Mouse (Mus musculus) regulatory T cell (primary cell): ENCODE measurements around the gene Mn1.

Experiments used
- in situ Hi-C: fragments of 300-600 bp; cut with MboI, MseI; formaldehyde crosslinking; loops from one replicate; pipeline ENCODE4 v1.15.1; 2025; ENCODE audit warnings: high pct_unique_total_duplicates

Gene Mn1

DNA sequence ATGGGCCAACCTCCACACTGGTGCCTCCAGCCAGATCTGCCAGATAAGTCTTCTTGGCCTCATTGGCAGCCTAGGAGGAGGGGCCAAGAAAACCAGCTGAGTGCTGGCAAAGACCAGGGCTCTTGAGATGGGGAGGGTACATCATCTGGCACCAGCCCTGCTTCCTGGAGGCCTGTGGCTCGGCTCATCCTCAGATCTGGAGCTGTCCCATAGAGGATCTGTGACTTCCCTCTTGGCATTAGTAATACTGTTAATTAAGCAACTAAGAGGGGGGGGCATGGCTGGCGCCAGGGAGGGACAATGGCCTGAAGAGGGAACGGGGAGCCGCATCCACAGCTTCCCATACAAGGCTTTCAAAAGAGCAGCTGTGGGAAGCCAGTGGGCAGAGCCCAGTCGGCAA is 58.6 kb downstream of the Mn1 start:
- in situ Hi-C loops = no loop called here

DNA sequence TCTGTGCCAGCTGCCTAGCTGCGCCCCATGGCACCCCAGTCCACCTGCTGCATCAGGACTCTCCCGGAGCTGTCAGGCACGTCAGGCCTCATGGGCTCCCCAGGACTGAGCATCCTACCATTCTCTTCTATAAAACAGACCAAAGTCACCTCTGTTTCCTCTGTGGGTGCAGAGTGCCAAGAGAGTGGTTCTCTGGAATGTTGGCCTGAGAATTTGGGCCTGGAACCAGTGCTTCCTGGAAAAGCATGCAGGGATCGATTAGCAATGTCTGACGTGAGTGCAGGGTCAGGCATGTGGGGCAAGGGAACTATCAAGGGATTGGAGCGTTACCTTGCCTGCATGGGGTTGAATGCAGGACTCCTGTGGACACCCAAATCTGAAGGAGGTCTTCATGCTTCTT is 59.0 kb downstream of the Mn1 start:
- in situ Hi-C loops = no loop called here

- in situ Hi-C loops = no loop called here
Observed at GRCm38 (mm10) chr5:111485907-111486306, 68.7 kb downstream of the Mn1 start.

DNA sequence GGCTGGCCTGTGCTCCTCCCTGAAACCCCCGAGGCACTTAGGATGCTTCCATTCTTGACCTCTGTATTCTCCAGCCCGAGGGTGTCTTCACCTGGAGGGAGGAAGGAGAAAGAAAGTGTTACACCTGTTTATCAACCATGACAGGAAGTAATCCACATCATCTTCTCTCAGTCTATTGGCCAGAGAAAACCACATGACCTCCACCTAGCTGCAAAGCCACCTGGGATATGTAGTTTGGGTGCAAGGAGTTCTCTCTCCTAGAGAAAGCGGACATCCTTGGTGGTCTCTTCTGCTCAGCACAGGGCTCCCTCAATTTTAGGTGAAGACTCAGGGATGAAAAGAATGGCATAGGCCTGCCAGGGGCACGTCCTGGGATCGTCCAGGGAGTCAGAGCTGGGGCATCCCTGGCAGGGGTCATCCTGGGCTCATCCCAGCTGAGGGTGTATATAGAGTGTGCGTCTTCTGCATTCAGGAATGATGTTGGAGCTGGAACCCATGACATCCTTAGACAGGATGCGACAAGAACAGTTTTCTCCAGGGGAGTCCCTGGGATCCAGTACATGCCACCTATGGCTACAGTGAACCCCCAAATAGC is 72.0 kb downstream of the Mn1 start:
- in situ Hi-C loops = no loop called here

DNA sequence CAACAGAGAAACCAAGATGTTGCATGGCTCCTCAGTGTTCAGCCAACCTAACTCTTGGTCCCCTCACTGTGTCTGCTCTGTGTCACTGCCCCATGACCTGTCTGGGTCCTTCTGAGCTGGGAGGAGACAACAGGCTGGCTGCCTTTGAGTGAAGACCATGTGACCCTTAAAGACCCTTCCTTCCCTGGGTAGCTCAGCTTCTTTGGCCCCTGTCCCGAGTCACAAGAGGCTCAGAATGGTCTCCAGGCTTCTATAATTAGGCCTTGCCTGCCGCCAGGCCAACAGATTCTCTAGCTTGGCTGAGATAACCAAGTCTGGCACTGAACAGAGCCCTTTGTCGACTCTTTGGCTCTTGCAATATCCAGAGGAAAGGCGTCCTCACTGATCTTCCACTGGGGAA is 73.4 kb downstream of the Mn1 start:
- in situ Hi-C loops = no loop called here

DNA sequence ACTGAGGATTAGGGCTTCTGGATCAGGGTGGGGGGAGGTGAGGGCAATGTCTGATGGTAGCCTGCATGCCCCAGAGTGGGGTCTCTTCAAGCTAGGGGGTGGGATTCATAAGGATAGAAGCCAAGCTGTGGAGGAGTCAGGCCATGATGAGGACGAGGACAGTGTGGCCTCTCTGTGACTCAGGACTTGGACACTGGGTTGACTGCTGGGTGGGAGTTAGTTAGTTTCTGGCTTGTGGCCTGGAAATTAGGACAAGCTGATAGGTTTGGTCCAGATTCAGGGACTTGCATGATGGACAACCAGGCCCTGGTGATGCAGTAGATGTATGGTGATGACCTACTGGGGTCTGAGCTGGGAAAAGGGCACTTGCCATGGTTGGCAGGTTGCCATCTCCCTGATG is 74.3 kb downstream of the Mn1 start:
- in situ Hi-C loops = no loop called here

DNA sequence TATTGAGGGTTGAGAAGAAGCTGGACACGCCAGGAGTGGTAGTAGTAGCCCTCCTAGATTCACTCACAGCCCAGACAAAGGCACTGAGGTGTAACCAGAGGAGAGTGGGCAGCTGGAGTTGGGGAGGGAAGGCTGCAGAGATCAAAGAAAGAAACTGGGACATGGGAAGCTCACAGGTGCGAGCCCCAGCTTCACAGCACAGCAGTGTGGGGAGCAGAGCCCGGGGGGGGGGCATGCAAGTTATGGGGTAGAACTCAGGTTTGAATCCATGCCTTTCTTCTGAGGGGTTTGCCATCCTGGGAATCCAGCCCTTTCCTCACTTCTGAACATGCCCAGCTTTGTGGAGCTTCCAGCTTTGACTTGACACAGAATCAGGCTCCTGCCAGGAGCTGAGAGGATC is 82.9 kb downstream of the Mn1 start:
- in situ Hi-C loops = no loop called here

DNA sequence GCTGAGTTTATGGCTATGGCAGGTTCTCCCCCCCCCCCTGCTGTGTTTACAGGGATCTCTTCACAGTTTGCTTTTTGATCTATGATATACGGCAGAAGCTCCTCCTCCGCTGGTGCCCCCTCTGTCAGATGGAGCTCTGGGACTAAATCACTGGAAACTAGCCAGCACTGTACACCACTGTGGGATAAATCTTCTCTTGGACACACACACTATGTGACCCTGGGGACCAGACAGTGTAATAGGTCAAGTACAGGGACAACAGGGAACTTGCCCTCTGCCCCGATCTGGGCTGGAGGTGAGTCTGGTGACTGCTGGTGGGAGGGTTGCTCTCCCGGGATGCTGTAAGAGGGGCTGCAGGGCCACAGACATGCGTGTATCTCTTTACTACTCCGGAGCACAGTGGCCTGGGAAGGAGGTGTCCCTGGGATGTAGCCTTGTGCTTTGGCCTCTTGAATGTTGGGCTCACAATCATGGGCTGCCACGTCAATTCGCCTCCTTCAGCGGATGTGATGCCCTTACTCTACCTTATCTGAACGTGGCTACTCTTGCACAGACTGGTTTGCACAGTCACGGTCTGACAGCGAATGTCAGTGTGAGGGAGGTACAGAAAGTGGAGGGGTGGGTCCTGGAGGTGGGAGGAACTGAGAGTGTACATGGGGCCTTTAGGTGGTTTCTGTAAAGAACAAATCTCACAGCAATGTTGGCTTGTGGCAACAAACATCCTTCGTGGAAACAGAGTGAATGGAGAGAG is 84.7 kb downstream of the Mn1 start:
- in situ Hi-C loops = no loop called here

DNA sequence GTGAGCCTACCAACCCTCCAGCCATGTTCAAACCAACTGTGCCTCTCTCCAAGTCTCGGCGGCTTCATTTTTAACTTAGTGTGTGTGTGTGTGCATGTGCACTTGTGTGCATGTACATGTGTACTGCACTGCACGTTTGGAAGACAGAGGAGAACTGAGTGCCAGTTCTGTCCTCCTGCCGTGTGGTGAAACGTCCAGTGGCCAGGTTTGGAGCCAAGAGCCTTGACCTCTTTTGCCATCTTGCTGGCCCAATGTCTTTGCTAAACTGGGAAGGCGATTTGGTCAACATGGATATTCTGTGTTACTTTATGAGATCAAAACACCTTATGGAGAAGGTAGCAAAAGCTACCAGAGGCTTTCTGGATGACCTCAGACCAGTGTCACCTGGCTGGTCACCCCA is 88.1 kb downstream of the Mn1 start:
- in situ Hi-C loops = no loop called here

- in situ Hi-C loops = no loop called here
Observed at GRCm38 (mm10) chr5:111505824-111506223, 88.7 kb downstream of the Mn1 start.

GRCm38 (mm10) chr5:111506410-111506809 is 89.2 kb downstream of the Mn1 start:
- in situ Hi-C loops = no loop called here
